Mouse (Mus musculus) heart, embryonic 13.5 days (tissue): ENCODE measurements at regions not wholly inside any gene's neighbourhood (a gene's known extent, or its start where the extent isn't known, plus 50 kb on each side); places are given as distances from the start of the nearest gene placed in this dataset.

Experiments used
- ATAC-seq: fragments of 200-750 bp; cut with Nextera tagmentation; 2 replicates; pipeline ENCODE4 v1.8.0; 2017; ENCODE audit warnings: moderate TSS enrichment; ENCODE audit not compliant: insufficient number of reproducible peaks, low FRiP score, low TSS enrichment; ENCODE audit errors: extremely low read depth
- H3K27ac ChIP-seq: fragments of 300-500 bp; sonication (generic); replicated peaks from 2 replicates; pipeline ENCODE4 v1.5.1; 2015; ENCODE audit warnings: moderate library complexity, mild to moderate bottlenecking, inconsistent platforms
- H3K27me3 ChIP-seq: fragments of 300-500 bp; sonication (generic); replicated peaks from 2 replicates; pipeline ENCODE4 v1.6.1; 2015; ENCODE audit warnings: mild to moderate bottlenecking, inconsistent platforms
- H3K36me3 ChIP-seq: fragments of 300-500 bp; sonication (generic); 2 replicates; pipeline ENCODE4 v1.6.1; 2015; ENCODE audit warnings: mild to moderate bottlenecking, inconsistent platforms
- H3K4me1 ChIP-seq: fragments of 300-500 bp; sonication (generic); 2 replicates; pipeline ENCODE4 v1.6.1; 2015; ENCODE audit warnings: inconsistent platforms
- H3K4me2 ChIP-seq: fragments of 300-500 bp; sonication (generic); 2 replicates; pipeline ENCODE4 v1.6.1; 2015; ENCODE audit warnings: inconsistent platforms, mild to moderate bottlenecking, moderate library complexity
- H3K4me3 ChIP-seq: fragments of 300-500 bp; sonication (generic); 2 replicates; pipeline ENCODE4 v1.5.1; 2015; ENCODE audit warnings: moderate library complexity, mild to moderate bottlenecking, inconsistent platforms
- H3K9ac ChIP-seq: fragments of 300-500 bp; sonication (generic); 2 replicates; pipeline ENCODE4 v1.6.1; 2015; ENCODE audit warnings: inconsistent platforms, mild to moderate bottlenecking, moderate library complexity
- H3K9me3 ChIP-seq: fragments of 300-500 bp; sonication (generic); 2 replicates; pipeline ENCODE4 v1.6.1; 2016; ENCODE audit warnings: inconsistent platforms
- WGBS: fragments of 180-500 bp; shearing (Covaris S2); methylation state at CpG from one replicate; pipeline ENCODE4 v1.1.7; 2015; ENCODE audit warnings: mixed read lengths; 5-methylcytosine and 5-hydroxymethylcytosine counted together

DNA sequence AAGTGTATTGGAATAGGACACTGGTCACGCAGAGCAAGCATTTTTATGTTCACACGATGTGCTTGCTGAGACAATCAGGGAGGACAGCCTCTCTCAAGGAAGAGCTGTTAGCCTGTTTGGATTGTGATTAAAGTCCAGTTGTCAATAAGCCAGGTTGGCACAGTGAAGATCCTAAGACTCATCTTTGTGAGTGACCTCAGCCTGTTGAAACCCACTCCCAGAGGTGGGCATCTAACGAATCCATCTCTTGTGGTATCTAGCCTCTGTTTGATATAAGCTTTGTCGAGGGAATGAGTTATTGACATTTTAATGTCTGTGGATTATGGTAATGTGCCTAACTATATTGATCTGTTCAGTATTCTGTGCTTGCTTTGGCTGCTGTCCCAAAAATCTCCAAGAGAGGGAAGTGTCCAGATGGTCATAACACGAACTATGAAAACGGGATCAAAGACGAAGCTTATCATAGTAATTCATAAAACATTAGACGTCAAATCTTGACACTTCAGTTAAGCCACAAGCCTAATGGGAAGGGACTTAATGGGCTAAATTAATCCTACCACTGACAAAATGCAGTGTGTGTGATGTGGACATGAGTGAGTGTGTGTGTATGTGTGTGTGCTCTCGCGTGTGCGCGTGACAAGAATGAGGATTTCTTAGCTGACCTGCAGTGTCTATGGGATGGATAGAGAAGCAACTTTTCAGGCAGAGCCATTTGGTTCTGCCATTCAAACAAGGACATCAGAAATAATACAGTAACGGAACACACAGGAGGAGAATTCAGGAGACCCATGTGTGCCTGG lies 104.8 kb upstream of the Fer start:
- Histone ChIP-seq H3K4me3 (no peak overlapping the region), H3K27me3 (no peaks in the 10 kb centered on the region), H3K27ac (no peak overlapping the region), H3K9ac (no peak overlapping the region), H3K4me1 (0 out of 2 replicates have a peak, but pooled peaks cover 4% of the 10 kb centered on the region), H3K36me3 (no peaks in the 10 kb centered on the region), H3K9me3 (peaks cover 12% of the 10 kb centered on the region; the same call in 1 of the 2 replicates), H3K4me2 (no peak overlapping the region)
- 77% methylated on average over 13 of the region's 13 CpGs for WGBS
- ATAC-seq: no peak

DNA sequence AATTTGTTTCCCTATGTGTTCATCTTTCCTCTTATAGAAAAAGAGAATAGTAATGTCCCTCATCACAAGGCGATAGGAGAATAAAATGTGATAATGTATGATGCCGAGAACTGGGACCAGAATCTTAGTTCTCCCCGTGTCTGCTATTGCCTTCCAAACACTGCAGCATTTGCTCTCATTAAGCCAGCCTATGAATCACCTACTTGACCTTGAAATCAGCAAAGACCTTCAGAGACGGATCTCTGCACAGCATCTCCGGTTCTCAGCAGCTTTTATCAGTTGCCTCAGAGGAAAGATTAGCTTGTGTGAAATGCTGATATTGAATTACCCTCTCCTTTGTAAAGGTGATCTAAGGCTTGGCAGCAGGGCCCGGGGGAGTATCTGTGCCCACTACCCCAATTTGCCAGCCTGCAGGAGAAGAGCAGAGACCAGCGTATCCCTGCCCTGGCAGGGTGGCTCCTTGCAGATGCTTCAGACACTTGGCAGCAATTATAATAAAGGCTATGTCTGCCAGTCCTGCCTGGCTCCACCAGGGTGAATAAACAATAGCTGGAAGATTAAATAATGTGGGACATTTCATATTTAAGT lies 104.0 kb upstream of the Fer start:
- Histone ChIP-seq H3K9me3 (peaks cover 10% of the 10 kb centered on the region; the same call in 1 of the 2 replicates), H3K9ac (no peak overlapping the region), H3K4me3 (no peak overlapping the region), H3K27ac (no peak overlapping the region), H3K4me1 (0 out of 2 replicates have a peak, but pooled peaks cover 4% of the 10 kb centered on the region), H3K36me3 (no peaks in the 10 kb centered on the region), H3K27me3 (no peaks in the 10 kb centered on the region), H3K4me2 (no peak overlapping the region)
- 46% methylated on average over 7 of the region's 7 CpGs for WGBS
- no peak for ATAC-seq

DNA sequence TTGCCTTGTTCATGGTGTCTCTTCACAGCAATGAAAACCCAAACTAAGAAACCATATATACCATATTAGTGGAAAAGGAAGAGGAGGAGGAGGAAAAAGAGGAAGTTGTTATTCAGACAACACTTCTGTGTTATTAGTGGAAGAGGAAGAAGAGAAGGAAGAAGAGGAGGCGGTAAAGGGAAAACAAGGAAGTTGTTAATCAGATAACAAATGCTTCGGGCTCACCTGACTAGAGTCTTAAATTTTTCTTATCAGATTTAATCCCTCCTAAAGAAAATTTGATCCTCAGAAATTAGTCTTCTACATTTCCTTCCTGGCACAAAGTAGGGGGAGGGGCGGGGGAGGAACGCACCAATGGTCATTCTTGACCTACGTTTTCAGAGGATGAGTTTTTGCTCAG lies 101.8 kb upstream of the Fer start:
- Histone ChIP-seq H3K9me3 (peaks cover 10% of the 10 kb centered on the region; the same call in 1 of the 2 replicates), H3K27ac (no peak overlapping the region), H3K4me3 (no peak overlapping the region), H3K9ac (no peak overlapping the region), H3K4me2 (no peak overlapping the region), H3K4me1 (0 out of 2 replicates have a peak, but pooled peaks cover 4% of the 10 kb centered on the region), H3K27me3 (no peaks in the 10 kb centered on the region), H3K36me3 (no peaks in the 10 kb centered on the region)
- ATAC-seq: no peak
- 83% methylated on average over 5 of the region's 5 CpGs for WGBS

DNA sequence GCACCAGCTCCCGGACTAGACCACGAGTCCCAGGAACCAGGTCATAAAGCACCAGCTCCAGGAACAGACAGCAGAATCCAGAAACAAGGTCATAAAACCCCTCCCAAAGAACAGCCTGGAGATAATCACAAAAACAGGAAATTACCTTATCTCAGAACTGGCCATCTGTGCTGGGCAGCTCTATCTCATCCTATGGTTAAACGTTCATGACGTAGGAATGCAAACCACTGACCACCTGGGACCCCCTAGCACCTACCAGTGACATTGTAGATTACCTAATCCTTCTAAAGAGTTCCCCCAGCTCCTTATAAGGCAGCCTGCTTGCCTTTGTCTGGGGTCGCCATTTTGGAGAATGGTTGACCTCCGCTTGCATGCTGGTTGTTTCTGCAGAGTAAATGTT lies 91.8 kb upstream of the Fer start:
- Histone ChIP-seq H3K27ac (no peak overlapping the region), H3K4me3 (no peak overlapping the region), H3K36me3 (no peaks in the 10 kb centered on the region), H3K4me1 (no peaks in the 10 kb centered on the region), H3K9me3 (peaks cover 7% of the 10 kb centered on the region; the same call in 1 of the 2 replicates), H3K27me3 (no peaks in the 10 kb centered on the region), H3K4me2 (no peak overlapping the region), H3K9ac (no peak overlapping the region)
- ATAC-seq: no peak
- 64% methylated on average over 6 of the region's 6 CpGs for WGBS

DNA sequence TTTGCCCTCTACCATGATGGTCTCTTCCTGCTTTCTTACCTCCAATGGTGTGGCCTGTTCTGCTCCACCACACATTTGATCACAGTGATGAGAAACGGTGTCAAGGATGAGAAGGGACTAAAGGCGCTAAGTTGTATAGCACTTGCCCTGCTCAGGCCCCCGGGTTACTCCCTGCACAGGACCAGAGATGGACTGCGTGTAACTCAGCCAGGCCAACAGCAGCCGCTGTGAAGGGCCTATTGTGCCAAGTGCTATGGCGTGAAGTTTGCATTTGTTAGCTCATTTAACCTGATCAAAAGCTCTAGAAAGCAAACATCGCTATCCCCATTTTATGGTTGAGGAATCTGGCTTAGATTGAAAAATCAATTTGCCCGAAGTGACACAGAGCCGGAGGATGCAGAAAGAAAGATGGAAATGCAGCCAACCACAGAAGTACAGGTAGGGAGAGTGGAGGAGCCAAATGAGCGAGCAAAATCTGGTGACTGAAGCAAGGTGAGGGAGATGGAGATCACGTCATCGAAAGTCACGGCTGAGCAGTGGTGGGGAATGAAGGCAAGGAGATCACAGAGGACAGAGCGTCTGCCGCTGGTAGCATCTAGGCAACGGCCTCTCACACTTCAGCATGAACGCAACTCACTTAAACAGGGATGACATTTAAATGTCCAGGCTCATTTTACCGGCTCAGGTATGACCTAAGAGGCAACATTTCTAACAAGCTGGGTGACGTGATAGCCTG lies 78.3 kb upstream of the Fer start:
- H3K4me1 ChIP-seq: no peaks in the 10 kb centered on the region
- no peak overlapping the region for H3K4me3 ChIP-seq
- ATAC-seq: no peak
- no peak overlapping the region for H3K9ac ChIP-seq
- H3K36me3 ChIP-seq: no peaks in the 10 kb centered on the region
- H3K9me3 ChIP-seq: no peaks in the 10 kb centered on the region
- H3K4me2 ChIP-seq: no peak overlapping the region
- 80% methylated on average over 19 of the region's 19 CpGs for WGBS
- no peaks in the 10 kb centered on the region for H3K27me3 ChIP-seq
- H3K27ac ChIP-seq: no peak overlapping the region

DNA sequence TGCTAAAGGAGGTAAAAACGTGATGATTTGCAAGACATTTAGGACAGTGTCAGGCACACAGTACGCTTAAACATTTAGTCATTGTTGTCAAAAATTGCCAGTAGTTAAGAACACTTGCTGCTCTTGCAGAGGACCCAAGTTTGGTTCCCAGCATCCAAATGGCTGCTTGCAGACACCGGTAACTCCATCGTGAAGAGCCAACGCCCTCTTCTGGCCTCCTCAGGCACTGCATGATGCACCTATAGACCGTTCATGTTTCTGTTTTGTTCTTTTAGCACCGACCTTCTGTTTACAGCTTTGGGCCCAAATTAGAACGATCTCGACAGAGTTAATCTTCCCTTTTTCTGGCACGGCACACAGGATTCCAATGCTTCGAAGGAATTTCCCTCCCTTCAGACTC lies 76.4 kb upstream of the Fer start:
- no peak for ATAC-seq
- H3K36me3 ChIP-seq: no peaks in the 10 kb centered on the region
- 66% methylated on average over 11 of the region's 11 CpGs for WGBS

DNA sequence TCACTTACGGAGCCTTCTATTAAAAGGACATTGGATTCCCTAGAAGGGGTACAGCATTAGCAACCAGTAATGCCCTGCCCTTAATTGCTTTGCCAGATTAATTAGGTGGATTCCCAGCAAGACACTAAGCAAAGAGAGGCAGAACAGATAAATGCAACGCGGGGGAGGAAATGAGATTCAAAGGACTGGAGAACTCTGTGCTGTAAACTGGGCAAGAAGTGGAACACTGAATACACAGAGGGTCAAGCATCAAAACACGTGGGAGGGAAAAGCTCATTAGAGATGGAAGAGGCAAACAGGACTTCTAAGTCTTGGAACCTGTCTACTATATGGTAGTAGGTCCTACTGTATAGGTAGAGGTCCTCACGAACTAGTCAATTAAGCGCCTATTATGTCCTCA lies 68.5 kb upstream of the Fer start:
- H3K9ac ChIP-seq: no peak overlapping the region
- H3K4me3 ChIP-seq: no peak overlapping the region
- H3K27ac ChIP-seq: no peak overlapping the region
- ATAC-seq: no peak
- no peaks in the 10 kb centered on the region for H3K36me3 ChIP-seq
- H3K4me2 ChIP-seq: no peak overlapping the region
- no peaks in the 10 kb centered on the region for H3K4me1 ChIP-seq
- WGBS: 81% methylated on average over 6 of the region's 6 CpGs
- no peaks in the 10 kb centered on the region for H3K9me3 ChIP-seq
- H3K27me3 ChIP-seq: no peaks in the 10 kb centered on the region

More for the DNA sequence above, 76.4 kb upstream of the Fer start:
- no peak overlapping the region for H3K9ac ChIP-seq
- no peaks in the 10 kb centered on the region for H3K9me3 ChIP-seq
- no peak overlapping the region for H3K4me2 ChIP-seq
- H3K27ac ChIP-seq: no peak overlapping the region
- no peaks in the 10 kb centered on the region for H3K27me3 ChIP-seq
- no peaks in the 10 kb centered on the region for H3K4me1 ChIP-seq
- no peak overlapping the region for H3K4me3 ChIP-seq

DNA sequence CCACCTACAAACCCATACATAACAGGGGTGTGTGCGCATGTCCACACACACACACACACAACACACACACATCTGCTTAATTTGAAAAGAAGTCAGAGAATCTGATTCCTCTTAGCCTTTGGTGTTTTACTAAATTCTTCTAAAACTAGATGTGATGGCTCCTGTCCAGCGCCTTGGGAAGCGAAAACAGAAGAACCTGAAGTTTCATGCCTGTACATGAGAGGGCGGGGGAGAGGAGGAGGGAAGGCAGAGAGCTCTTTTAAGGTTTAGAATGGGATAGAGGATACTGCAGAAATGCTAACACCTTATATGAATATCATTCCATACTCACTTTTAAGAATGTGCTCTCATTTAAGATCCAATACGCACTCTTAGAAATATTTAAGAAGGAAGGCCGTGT lies 64.5 kb upstream of the Fer start:
- H3K9me3 ChIP-seq: no peaks in the 10 kb centered on the region
- 87% methylated on average over 6 of the region's 6 CpGs for WGBS

DNA sequence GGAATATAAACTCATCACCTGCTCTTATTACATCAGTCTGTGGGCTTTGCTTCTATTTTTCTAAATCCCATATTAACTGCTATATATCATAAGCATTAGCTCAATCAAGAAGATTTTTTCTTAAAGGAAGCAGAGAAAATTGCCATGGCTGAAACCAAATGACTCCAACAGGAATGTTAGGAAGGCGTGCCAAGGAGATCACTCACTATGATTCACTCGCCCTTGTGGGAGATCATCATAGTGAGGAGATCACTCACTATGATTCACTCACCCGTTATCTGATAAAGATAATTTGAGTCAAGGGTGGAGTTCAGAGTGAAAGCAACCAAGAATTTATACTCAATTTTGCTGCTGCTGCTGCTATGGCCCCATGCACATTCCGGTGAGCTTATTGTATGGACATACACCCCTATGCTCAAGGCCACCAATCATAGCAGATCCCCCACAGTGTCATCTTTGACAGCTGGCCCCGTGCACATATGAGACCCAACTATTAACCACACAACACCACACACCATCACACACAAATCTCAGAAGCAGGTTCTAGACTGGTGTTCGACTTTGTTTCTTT lies 63.8 kb upstream of the Fer start:
- 76% methylated on average over 6 of the region's 6 CpGs for WGBS
- no peak for ATAC-seq
- no peak overlapping the region for H3K4me3 ChIP-seq
- no peaks in the 10 kb centered on the region for H3K4me1 ChIP-seq
- no peaks in the 10 kb centered on the region for H3K36me3 ChIP-seq
- H3K9ac ChIP-seq: no peak overlapping the region
- no peak overlapping the region for H3K27ac ChIP-seq
- H3K9me3 ChIP-seq: no peaks in the 10 kb centered on the region
- H3K27me3 ChIP-seq: no peaks in the 10 kb centered on the region
- no peak overlapping the region for H3K4me2 ChIP-seq

More for the DNA sequence above, 64.5 kb upstream of the Fer start:
- no peaks in the 10 kb centered on the region for H3K36me3 ChIP-seq
- H3K4me3 ChIP-seq: no peak overlapping the region
- H3K4me1 ChIP-seq: no peaks in the 10 kb centered on the region
- no peak overlapping the region for H3K9ac ChIP-seq
- H3K27ac ChIP-seq: no peak overlapping the region
- H3K27me3 ChIP-seq: no peaks in the 10 kb centered on the region
- no peak overlapping the region for H3K4me2 ChIP-seq
- ATAC-seq: no peak

DNA sequence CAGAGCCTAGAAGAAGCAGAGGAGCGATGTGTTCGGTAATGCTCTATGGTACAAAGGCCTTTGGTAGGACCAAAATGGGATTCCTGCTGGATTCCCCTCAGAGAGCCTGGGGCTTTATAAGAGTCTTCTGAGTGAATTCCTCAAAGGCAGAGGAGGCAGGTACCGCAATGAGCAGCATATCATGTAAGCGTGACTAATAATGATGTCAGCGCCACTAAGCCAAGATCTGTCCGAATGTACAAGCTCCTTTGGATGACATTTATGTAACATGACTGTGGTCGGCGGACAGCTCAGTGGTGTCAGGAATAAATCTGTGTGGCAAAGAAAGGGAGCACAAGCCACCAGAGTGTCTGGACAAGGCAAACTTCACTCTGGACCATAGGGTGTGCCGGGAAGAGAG lies 61.5 kb upstream of the Fer start:
- 87% methylated on average over 9 of the region's 9 CpGs for WGBS
- H3K9me3 ChIP-seq: no peaks in the 10 kb centered on the region
- H3K27ac ChIP-seq: no peak overlapping the region
- H3K4me3 ChIP-seq: no peak overlapping the region
- H3K27me3 ChIP-seq: no peaks in the 10 kb centered on the region
- H3K4me1 ChIP-seq: no peaks in the 10 kb centered on the region
- H3K9ac ChIP-seq: no peak overlapping the region
- ATAC-seq: no peak
- no peak overlapping the region for H3K4me2 ChIP-seq
- no peaks in the 10 kb centered on the region for H3K36me3 ChIP-seq

DNA sequence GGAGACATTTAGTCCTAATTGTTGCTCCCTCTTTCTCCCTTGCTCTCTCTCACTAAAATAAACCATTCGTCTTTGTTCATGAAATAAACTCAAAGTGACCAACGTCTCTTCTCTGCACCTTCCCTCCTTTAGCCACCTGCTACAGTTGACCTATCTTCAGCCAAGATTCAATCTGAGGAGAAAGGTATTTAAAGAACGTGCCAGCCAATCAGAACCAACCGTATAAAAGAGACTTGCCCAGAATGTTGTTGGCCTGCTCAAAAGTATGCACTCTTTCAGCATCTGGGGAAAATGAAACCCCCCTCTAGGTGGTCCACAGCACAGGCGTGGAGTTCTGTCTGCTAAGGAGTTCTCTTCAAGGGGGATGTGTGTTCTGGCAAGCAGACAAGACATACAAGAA lies 60.0 kb upstream of the Fer start:
- Histone ChIP-seq H3K27me3 (no peaks in the 10 kb centered on the region), H3K36me3 (no peaks in the 10 kb centered on the region), H3K27ac (no peak overlapping the region), H3K4me3 (no peak overlapping the region), H3K9me3 (no peaks in the 10 kb centered on the region), H3K4me1 (no peaks in the 10 kb centered on the region), H3K4me2 (no peak overlapping the region), H3K9ac (no peak overlapping the region)
- 63% methylated on average over 5 of the region's 5 CpGs for WGBS
- no peak for ATAC-seq
